Mouse (Mus musculus) B cell, adult 2 months (primary cell): ENCODE measurements around the gene Olfr339.
"Not testable (repeated sequence)": the region's sequence is repeated elsewhere in the genome, so short reads cannot be mapped to it uniquely, and the experiment has no call there.

Experiments used
- DNase-seq, 2 experiments: peaks; one replicate each; pipeline ENCODE4 v3.0.0; 2022

Gene Olfr339

GRCm38 (mm10) chr2:36418647-36419046 is at the start of gene Olfr339:
Olfr339 (plus strand) TSS chr2:36418947.
- no peak for DNase-seq

- no peak for DNase-seq
These were observed 45.5 kb upstream of the Olfr339 start, which contains the start of gene Olfr338 for GRCm38 (mm10) chr2:36373219-36373618. Olfr338 (plus strand) TSS chr2:36373519.

- DNase-seq, result not testable (repeated sequence)
These were observed 3.6 kb upstream of the Olfr339 start for GRCm38 (mm10) chr2:36415174-36415573.

GRCm38 (mm10) chr2:36415591-36415990 is 3.2 kb upstream of the Olfr339 start:
- DNase-seq, result not testable (repeated sequence)

GRCm38 (mm10) chr2:36452287-36452686 is 33.5 kb downstream of the Olfr339 start, which contains the start of gene Olfr340:
Olfr340 (plus strand) TSS chr2:36452587.
- no peak for DNase-seq

GRCm38 (mm10) chr2:36473634-36474033 is 54.9 kb downstream of the Olfr339 start:
- no peak for DNase-seq
